Mouse (Mus musculus): ENCODE data around the gene Tmem97.
"Not testable (repeated sequence)": the region's sequence is repeated elsewhere in the genome, so short reads cannot be mapped to it uniquely, and the experiment has no call there.

Tmem97 gene

DNA sequence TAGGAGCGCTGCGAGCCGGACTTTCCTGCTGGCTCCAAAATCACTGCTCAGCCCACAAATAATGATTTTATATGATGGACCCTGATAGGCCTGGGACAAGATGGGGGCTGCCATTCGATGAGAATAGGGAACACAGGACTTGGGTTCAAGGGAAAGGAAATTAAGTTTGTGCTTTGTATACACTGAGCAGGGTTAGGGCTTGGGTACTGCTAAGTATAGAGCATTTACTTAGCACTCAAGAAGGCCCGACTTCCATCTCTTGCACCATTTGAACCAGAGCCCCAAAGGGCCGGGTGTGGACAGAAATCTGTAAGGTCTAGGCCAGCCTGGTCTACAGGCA, 452 bp upstream of the Tmem97 start:
- DNase-seq (ENCODE audit: low spot score in 2 of 2), result no peak

DNA sequence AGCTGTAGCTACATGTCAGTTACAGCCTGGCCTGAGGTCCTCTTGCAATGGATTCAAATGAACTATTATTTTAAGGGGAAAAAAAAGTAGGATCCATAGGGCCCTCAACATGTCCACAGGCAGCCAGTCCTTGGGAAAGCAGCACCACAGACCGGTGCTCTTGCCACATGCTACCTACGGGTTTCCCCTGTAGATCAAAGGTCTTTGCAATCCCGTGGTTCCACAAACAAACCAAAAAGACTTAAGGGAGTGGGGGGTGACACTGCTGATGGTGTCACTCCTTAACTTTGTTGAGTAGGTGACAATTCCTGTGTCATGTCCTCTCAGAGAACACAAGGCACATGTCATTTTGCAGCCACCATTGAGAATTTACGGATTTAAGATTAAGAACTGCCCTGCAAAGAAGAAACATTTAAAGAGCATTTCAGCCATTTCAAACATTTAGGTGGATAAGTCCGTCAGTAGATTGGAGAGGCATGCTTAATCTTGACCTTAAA, 1.0 kb downstream of the Tmem97 start:
- DNase-seq (ENCODE audit: low spot score in 2 of 2), result no peak

DNA sequence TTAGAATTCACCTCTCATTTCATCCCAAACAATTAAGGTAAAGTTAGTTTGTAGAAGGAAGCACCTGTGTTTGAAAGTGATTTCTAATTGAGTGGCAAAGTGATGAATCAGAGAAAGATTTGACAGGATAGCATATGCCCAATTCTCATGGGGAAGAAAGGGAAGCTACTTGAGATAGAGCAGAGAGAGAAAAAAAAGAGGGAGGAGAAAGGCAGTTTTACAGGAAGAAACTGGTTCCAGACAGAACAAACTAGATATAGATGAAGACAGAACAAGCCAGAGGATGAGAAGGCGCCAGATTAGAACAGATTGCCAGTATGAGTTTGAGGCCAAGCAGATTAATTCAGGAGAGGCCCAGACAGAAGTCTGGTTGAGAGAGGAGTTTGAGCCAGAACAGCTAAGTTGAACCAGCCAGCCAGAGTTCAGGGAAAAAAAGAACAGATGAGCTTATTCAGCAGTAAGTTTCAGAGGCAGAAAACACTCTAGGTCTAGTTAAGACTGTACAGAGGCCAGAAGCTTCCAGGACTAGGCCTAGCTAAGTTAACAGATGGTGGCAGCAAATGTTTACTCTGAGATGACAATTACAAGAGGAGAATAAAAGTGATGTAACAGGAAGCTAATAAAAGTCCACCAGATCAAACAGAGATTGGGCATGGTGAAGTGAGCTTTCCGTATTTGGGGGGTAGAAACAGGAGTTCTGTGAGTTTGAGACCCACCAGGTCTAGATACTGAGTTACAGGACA, 2.7 kb downstream of the Tmem97 start:
- no peak for DNase-seq (ENCODE audit: low spot score in 2 of 2)

DNA sequence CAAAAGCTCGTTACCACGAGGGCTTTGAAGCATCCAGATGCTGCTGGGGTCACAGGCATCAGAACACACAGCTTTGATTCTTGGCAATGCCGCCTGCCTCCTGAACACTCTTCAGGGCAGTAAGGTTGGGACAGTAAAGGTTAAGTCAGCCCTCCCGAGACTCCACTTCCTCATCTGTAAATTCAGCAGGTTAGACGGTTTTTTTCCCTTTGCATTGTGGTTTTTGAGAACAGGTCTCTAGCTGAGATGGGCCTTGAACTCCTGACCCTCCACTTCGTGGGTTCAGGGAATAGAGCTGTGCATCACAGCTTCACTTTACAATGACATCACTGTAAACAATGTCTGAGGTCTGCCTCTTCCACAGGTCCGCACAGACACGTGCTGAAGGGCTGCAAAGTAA, 5.4 kb downstream of the Tmem97 start:
- no peak for DNase-seq (ENCODE audit: low spot score in 2 of 2)

DNA sequence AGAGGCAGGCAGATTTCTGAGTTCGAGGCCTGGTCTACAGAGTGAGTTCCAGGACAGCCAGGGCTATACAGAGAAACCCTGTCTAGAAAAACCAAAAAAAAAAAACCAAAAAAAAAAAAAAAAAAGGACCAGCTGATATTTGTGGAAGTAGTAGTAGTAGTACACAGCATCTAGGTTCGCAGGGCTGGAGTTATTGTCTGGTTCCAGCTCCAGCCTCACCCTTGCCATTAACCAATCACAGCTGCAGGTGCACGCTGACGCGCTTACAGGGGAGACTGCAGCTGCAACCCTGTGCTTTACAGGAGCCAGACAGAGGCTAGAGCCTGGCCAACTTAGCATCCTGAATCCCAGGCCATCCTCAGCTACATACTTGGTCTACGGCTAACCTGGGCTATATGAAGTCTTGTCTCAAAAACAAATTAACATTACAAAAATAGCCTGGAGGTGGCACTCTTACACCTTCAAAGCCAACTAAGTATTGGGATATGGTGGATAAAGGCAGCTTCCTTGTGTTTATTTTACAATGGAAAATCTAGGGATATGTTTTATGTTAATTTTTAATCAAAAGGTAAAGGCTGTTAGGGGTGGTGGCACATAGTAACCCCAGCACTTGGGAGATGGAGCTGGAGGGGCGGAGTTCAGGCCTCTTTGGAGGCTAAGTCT, 6.0 kb downstream of the Tmem97 start:
- no peak for DNase-seq (ENCODE audit: low spot score in 2 of 2)

DNA sequence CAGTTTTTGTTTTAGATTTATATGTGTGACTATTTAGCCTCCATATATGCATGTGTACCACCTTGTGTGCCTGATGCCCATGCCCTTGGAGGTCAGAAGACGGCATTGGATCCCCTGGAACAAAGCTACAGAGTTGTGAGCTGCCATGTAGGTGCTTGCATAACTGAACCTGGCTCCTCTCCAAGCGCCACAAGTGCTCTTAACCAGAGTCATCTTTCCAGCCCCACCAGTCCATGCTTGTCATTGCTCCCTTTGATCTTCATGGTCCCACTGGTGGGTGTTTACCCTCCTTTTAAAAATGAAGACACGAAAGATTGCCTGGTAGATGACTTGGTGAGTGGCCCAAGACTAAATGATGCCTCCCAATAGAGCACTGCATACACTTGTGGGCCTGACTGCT, 10.2 kb downstream of the Tmem97 start:
- DNase-seq (ENCODE audit: low spot score in 2 of 2), result no peak

DNA sequence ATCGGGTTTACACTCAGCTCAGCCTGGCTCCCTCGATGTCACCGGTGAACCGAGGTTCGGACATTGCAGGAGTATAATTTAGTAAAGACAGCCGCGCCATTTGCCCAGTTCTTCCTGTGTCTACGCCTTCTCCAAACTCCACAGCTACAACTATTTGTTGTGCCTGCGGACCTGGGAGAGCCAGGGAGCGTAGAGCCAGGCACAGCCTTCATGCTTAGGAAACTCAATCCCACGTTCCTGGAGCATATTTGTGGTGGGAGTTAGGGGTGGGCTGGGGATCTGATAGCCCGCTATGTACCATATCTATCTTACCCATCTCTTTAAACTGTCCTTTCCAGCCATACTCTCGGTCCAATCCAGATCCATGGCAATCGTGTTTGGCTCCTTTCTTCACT, 13.9 kb downstream of the Tmem97 start:
- no peak for DNase-seq (ENCODE audit: low spot score in 2 of 2)

DNA sequence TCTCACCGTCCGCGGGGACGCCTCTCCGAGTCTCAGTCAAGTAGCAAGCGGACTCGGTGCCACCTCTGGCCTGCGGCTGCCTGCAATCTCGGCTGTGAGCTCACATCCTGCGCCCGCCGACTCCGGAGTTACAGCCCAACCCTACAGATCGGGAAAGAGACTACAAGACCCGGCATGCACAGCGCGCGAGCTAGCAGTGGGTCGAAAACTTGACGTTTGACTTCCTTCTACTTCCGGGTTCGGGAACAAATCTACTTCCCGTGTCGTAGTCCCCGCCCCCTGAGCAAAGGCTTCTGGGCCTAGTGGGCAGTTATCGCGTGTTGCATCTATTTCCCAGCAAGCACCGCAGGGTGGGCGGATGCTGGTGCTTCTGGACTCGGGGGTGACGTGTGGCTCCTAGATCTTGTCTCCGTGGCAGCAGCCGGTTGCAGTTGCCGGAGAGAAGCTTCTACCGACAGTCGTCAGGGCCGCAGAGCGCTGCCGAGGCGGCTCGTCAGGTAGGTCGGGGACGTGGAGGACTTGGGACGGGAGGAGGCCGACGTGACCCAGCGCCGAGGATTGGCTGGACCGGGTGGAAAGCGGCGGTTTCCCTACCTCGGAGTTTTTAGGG, 14.4 kb downstream of the Tmem97 start, which contains the start of the genes Tnfaip1 and Ift20:
Gene Tnfaip1, minus strand, starts transcription at position 253 of the 610 bp plus-strand sequence.
Gene Ift20, plus strand, starts transcription at position 282 of the 610 bp plus-strand sequence.
- DNase-seq (ENCODE audit: low spot score in 2 of 2), result peak; percentile 99

DNA sequence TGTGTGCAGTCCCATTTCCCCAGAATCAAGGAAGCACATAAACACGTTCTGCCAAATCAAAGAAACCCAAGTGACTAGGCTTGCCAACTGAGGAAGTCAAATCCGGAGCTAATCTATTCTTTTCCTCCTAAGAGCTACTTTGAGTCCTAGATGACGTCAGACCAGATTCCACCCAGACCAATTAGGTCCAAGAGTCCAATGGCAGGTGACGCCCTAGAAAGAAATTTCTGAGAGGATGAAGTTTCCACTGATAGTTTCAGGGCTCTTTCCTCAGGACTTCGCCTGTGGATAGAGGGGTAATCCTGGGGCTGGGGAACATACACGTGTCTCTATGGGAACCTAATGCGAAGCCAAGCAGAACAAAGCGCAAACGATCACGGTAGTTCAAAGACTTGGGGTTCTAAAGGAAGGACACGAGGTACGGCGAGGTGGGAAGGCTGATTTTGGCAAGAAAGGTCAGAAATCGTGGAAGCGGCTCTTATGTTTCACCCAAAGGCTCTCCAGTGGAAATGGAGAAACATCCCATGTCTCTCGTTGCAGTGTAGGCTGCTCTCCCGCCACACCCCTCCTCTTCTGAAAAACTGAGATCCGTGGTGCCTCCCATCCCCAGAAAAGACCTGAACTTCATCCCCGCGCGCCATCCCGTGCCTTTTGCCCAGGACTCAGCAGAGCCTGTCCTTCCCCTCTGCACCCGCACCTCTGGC, 15.0 kb downstream of the Tmem97 start:
- peak in 1 of 2 experiments; percentile 12 for DNase-seq (ENCODE audit: low spot score in 2 of 2)

DNA sequence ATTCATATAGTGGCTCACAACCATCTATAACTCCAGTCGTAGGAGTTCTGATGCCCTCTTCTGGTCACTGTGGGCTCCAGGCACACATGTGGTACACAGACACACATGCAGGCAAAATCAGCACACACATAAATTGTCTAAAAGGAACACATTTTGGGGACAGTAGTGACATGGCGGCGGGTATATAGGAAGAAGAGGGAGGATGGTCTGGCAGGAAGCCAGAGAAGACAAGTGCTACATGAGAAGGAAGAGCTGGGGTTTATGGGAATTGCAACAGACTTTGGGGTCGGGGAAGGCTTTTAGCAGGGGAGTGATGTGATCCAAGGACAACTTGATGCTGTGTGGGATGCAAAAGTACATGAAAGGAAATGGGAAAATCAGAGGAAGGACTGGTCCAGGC, 16.1 kb downstream of the Tmem97 start:
- DNase-seq (ENCODE audit: low spot score in 2 of 2), result no peak

DNA sequence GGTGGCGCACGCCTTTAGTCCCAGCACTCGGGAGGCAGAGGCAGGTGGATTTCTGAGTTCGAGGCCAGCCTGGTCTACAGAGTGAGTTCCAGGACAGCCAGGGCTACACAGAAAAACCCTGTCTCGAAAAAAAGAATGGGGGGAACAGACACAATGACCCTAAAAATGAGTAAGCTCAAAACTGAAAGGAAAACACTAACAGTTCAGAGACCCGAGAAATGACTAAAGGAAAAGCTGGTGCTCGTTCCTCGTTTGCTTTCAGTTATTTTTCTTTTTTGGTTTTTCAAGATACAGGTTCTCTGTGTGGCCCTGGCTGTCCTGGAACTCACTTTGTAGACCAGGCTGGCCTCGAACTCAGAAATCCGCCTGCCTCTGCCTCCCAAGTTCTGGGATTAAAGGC, 19.1 kb downstream of the Tmem97 start:
- DNase-seq (ENCODE audit: low spot score in 2 of 2), result not testable (repeated sequence)

DNA sequence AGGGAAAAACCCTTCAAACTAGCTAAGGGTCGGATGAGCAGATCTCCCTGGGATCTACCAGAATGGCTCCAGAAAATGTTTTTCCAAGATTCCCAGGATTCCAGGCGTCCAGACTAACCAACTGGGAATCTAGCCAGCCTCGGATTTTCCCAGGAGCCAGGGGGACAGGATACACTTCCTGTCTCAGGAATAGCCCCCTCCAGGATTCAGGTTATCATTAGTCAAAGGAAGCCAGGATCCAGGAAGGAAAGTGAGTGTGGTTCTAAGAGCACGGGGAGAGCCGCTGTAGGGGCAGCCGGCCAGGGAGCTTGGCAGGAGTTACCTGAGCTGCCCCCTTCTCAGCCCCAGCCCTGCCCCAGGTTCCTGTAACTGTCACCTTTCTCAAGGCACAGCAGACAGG, 19.5 kb downstream of the Tmem97 start:
- no peak for DNase-seq (ENCODE audit: low spot score in 2 of 2)

DNA sequence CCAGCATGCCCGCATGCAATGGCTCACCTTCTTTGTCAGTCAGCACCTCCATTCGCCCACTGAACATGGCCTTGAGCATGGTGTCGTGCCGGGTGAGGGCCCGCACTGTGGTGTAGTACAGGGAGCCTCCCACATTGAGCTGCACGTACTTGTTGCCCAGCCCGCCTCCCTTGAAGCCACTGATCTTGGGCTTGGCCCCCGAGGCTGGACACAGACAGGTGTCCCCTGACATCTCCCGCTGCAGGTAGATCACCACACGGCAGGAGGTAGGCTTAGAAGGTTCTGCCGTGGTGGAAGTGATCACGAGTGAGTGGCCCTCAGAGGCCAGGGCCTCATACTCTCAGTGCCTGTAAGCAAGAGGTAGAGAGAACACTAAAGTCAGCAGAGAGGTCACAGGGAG, 20.6 kb downstream of the Tmem97 start:
- no peak for DNase-seq (ENCODE audit: low spot score in 2 of 2)

DNA sequence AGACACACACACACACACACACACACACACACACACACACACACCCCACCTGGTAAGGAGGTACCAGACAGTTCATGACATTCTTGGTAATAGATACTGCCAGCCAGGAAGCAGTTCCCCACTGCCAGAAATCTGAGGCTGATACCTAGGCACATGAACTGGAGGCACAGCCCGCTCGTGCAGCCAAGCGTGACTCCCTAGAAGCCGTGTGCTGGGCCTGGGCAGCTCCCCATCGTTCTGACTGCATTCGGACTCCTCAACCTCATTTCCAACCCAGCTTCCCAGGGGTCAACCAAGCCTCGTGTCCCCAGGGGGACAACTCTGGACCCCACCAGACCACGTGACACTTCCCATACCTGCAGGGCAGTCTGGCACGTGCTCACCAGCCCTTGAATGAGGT, 21.9 kb downstream of the Tmem97 start:
- DNase-seq (ENCODE audit: low spot score in 2 of 2), result no peak

DNA sequence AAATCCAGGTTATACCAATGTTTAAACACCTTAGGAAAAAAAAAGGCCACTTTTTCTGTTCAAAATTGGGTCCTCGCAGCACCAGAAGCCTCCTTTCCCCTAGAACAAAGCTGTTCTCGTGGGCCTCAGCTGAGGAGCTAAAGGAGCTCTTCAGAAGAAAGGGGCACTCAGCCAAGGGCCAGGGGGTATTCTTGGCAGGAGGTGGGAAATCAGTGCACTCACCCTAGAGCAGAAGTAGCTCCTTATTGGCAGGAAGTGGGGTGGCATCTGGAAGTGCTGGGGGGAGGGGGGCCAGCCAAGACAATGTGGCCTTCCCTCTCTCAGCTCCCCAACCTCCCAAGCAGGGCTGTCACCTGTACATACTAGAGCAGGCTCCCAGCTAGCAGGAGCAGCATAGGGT, 25.7 kb downstream of the Tmem97 start:
- no peak for DNase-seq (ENCODE audit: low spot score in 2 of 2)

DNA sequence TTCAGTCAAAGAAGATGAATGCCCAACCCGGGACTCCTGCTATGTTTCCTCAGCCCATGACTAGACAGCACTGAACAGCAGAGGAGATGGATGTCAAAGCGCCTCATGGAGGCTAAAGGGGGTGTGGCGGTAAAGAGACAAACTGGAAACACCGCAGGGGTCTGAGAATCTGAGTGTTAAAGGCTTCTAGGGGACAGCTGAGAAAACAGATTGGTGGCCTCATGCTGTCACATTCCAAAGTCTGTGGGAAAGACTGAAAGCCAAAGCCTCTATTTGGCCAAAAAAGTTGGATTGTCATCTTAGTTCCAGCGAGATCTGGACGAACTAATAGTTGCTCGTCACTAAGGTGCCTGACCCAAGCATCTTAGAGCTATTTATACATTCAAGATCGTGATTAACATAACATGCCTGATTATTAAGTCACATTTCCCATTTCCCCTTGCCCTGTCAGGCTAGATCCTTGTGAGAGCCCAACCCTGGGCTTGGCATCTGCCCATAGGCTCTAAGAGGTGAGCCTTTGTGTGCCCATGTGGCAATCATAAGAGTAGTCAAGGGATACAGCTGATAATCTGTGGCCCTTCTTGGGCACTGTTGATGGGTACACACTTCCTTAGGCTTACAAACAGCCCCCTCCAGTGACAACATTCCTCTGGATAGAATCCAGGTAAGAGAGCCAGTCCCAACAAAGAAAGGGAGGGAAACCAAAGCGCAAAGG, 27.2 kb downstream of the Tmem97 start:
- no peak for DNase-seq (ENCODE audit: low spot score in 2 of 2)

DNA sequence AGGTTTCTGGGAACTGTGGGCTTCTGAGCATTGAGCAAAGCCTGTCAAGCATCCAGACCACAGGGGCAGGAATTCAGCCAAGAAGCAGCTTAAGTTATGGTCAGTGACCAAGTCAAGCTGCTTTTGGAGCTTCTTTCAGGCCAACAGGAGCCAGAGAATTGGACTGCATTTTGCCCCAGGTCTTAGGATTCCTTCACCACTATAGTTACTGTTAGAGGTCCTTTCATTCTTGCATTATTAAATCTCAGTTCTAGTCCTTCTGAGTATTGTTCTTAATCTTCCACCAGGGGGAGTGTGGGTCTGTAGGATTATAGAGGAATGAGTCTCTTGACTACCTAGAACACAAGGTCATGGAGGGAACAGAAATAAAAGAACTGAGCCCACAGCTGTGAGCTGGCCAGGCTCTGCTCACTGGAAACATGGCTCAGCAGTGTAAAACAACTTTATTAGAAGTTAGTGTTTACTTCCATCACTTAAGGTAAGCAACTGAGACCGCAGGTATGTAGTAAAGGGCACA, 28.0 kb downstream of the Tmem97 start:
- no peak for DNase-seq (ENCODE audit: low spot score in 2 of 2)

DNA sequence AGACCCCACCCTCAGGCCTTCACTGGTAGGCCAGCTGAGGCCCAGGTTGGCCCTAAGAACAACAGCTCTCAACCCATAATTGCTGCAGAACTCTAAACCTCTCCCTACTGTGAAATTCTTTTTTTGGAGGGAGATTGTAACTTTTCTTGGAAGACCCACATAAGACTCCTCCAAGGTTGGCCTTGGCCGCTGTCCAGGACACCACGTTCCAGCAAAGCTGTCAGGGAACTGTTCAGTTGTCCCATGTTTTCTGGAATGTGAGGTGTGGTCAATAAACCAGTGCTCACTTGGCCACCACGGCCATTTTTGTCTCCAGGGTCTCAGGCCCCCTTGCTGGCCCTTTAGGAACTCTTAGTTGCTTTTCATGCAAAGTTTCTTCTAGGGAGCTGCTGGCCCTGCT, 28.7 kb downstream of the Tmem97 start:
- no peak for DNase-seq (ENCODE audit: low spot score in 2 of 2)

DNA sequence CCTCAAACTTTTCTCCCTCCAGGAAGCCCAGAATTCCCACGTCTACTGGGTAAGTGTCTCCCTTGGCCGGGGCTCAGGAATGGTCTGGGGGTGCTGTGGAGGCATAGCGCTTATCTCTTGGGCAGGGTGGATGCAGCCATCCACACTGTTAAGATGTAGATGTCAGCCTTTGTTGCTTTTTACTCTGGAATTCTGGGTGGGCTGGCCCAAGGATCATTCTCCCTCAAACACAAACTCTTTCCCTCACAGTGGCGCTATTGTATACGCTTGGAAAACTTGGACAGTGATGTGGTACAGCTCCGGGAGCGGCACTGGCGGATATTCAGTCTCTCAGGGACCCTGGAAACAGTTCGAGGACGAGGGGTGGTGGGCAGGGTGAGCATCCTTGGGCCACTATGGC, 31.6 kb downstream of the Tmem97 start:
- DNase-seq (ENCODE audit: low spot score in 2 of 2), result no peak

DNA sequence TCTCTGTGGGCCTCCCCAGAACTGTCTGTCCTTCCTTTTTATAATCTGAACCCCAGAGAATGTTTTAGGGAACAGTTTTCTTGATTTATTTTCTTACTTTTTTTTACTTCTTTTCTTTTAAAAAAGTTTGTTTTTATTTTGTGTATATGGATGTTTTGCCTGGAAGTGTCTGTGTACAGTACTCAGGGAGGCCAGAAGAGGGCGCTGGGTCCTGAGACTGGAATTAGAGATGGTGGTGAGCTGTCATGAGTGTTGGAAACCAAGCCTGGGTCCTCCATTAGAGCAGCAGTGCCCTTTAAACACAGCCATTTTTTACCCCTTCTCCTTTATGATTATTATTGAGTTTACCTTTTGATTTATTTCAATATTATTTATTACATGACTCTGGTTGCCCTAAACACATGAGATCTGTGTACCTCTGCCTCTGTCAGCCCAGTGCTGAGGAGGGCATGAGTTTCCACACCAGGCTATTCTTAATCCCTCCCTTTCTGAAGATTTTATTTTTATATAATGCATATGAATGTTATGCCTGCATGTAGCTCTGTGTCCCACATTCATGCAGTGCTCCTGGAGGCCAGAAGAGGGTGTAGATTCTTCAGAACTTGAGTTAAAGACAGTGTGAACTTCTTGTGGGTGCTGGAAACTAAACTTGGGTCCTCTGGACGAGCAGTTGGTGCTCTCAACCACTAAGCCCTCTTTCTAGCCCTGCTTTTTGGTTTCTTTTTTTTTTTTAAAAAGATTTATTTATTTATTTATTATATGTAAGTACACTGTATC, 34.8 kb downstream of the Tmem97 start:
- no peak for DNase-seq (ENCODE audit: low spot score in 2 of 2)

Data from spleen, postnatal 36 days (tissue).